Mouse (Mus musculus): Measurements from ENCODE around the gene Gpr63. TPM values are rescaled to one million over a fixed set of nuclear protein-coding genes. Genes with fewer than 3 reads are reported as not detected.
"Not testable (repeated sequence)": the region's sequence is repeated elsewhere in the genome, so short reads cannot be mapped to it uniquely, and the experiment has no call there.

Gpr63 gene
- polyA plus RNA-seq, 1 experiment from 2014 or later: 1.2 TPM

DNA sequence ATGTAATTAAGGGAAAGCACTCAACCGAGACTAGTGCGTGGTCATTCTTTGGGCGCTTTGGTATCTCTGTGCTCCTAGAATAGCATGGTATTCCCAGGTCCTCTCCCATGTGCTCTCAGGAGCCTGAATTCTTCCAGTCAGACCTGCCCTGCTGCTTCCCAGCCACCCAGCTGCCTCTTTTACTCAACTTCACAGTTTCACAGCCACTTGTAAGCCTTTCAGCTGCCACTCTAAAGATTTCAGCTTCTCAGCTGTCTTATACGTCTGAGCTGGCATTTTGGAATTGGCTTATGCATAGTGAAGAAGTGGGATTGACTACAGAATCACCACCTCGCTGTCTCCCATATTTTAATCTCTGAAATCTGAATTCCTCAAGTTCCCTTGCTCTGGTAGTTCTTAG is 19.4 kb downstream of the Gpr63 start:
- Histone ChIP-seq H3K36me3 (ENCODE audit: control insufficient read depth, insufficient read depth, low read length) (no peaks in the 10 kb centered on the region), H3K27me3 (ENCODE audit: control insufficient read depth, insufficient read depth, low read depth, low read length) (no peaks in the 10 kb centered on the region), H3K4me2 (ENCODE audit: low read depth, low read length) (no peak overlapping the region), H3K4me1 (replicated peaks; ENCODE audit: control insufficient read depth, insufficient read depth, low read length) (no peaks in the 10 kb centered on the region), H3K9me3 (ENCODE audit: control insufficient read depth, low read length) (no peaks in the 10 kb centered on the region), H3K27ac (ENCODE audit: low read length) (no peak overlapping the region), H3K9ac (ENCODE audit: low read length) (no peak overlapping the region), H3K4me3 (ENCODE audit: low read length) (no peak overlapping the region)
- WGBS: 77% methylated on average over 5 of the region's 5 CpGs
- no peak for ATAC-seq (ENCODE audit: low read depth)

DNA sequence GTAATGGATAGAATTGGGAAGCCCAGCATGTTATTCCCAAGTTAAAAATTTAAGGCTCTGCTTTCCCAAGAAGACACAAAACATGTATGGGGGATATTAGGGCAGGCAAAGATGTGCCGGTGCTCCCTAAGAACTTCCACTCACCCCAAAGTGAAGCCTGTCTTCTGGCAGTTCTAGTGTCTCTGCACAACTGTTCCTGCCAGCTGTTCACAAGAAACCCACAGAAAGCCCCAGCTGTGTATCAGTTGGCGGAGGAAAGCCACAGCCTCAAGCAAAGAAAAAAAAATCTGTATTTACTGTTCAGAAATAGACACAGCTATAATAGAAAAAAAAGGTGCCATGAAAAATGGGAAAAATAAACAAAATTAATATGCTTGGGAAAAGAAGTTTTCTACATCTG is 25.3 kb downstream of the Gpr63 start:
- H3K36me3 ChIP-seq (ENCODE audit: control insufficient read depth, insufficient read depth, low read length): no peaks in the 10 kb centered on the region
- no peak overlapping the region for H3K27ac ChIP-seq (ENCODE audit: low read length)
- H3K4me1 ChIP-seq (replicated peaks; ENCODE audit: control insufficient read depth, insufficient read depth, low read length): no peaks in the 10 kb centered on the region
- 68% methylated on average over 2 of the region's 2 CpGs for WGBS
- no peaks in the 10 kb centered on the region for H3K9me3 ChIP-seq (ENCODE audit: control insufficient read depth, low read length)
- H3K27me3 ChIP-seq (ENCODE audit: control insufficient read depth, insufficient read depth, low read depth, low read length): no peaks in the 10 kb centered on the region
- no peak for ATAC-seq (ENCODE audit: low read depth)
- H3K4me3 ChIP-seq (ENCODE audit: low read length): no peak overlapping the region
- no peak overlapping the region for H3K4me2 ChIP-seq (ENCODE audit: low read depth, low read length)
- no peak overlapping the region for H3K9ac ChIP-seq (ENCODE audit: low read length)

DNA sequence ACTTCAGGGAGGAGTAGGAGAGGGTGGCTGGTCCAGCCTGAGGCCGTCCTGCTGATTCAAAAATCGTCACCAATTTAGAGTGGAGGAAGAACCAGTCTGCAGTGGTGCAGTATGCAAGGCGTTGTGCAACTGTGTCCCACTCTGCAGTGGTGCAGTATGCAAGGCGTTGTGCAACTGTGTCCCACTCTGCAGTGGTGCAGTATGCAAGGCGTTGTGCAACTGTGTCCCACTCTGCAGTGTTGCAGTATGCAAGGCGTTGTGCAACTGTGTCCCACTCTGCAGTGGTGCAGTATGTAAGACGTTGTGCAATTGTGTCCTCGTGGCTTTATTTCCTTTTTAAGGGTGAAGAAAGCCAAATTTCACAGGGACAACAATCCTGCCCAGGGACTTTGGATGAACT is 43.1 kb downstream of the Gpr63 start:
- H3K36me3 ChIP-seq (ENCODE audit: control insufficient read depth, insufficient read depth, low read length); H3K4me3 ChIP-seq (ENCODE audit: low read length); ATAC-seq (ENCODE audit: low read depth); H3K4me2 ChIP-seq (ENCODE audit: low read depth, low read length); H3K27ac ChIP-seq (ENCODE audit: low read length); H3K4me1 ChIP-seq (replicated peaks; ENCODE audit: control insufficient read depth, insufficient read depth, low read length); H3K27me3 ChIP-seq (ENCODE audit: control insufficient read depth, insufficient read depth, low read depth, low read length); H3K9me3 ChIP-seq (ENCODE audit: control insufficient read depth, low read length); H3K9ac ChIP-seq (ENCODE audit: low read length): not testable (repeated sequence)
- WGBS: 87% methylated on average over 8 of the region's 8 CpGs

DNA sequence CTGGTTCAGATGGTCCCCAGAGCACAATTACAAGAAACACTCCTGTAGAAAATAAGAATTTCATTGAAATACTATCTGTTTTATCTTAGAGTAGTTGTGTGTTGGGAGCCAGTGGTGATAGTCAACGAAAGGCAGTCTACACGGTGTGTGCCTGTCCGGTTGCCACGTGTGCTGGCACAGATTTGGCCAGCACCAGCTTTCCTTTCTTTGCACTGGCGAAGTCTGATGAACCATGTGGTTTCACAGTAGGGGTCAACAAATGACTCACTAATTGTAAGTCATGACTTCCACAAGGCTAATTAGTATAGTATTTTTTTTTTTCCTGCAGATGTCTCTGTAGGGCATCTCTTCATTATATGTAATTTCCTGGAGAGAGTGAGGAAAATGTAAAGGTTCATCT is 45.6 kb downstream of the Gpr63 start:
- Histone ChIP-seq H3K9me3 (ENCODE audit: control insufficient read depth, low read length) (no peaks in the 10 kb centered on the region), H3K4me1 (replicated peaks; ENCODE audit: control insufficient read depth, insufficient read depth, low read length) (no peaks in the 10 kb centered on the region), H3K4me3 (ENCODE audit: low read length) (no peak overlapping the region), H3K4me2 (ENCODE audit: low read depth, low read length) (no peak overlapping the region), H3K36me3 (ENCODE audit: control insufficient read depth, insufficient read depth, low read length) (peaks cover 5% of the 10 kb centered on the region; the same call in 1 of the 2 replicates), H3K27me3 (ENCODE audit: control insufficient read depth, insufficient read depth, low read depth, low read length) (no peaks in the 10 kb centered on the region), H3K27ac (ENCODE audit: low read length) (no peak overlapping the region), H3K9ac (ENCODE audit: low read length) (no peak overlapping the region)
- ATAC-seq (ENCODE audit: low read depth): no peak
- 83% methylated on average over 5 of the region's 5 CpGs for WGBS

DNA sequence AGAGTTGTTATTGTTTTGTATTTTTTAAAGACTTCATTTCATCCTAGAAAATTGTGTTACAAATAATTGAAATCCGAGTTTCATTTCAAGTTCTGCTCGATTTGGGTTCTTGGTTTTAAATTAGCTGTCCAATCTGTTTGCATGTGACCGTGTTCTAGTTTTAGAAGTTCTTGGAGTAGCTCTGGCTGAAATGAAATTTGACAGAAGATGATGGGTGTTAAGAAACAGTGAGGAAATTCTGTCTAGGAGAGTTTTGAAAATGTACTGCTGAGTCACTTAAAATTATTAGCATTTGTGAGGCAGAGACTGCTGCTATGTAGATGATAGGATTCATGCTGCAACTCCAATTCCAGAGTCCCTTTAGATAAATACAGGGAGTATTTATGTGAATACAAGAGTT is 46.5 kb downstream of the Gpr63 start:
- no peaks in the 10 kb centered on the region for H3K4me1 ChIP-seq (replicated peaks; ENCODE audit: control insufficient read depth, insufficient read depth, low read length)
- no peak overlapping the region for H3K4me3 ChIP-seq (ENCODE audit: low read length)
- H3K9me3 ChIP-seq (ENCODE audit: control insufficient read depth, low read length): no peaks in the 10 kb centered on the region
- 90% methylated on average over 3 of the region's 3 CpGs for WGBS
- no peaks in the 10 kb centered on the region for H3K27me3 ChIP-seq (ENCODE audit: control insufficient read depth, insufficient read depth, low read depth, low read length)
- H3K27ac ChIP-seq (ENCODE audit: low read length): no peak overlapping the region
- H3K36me3 ChIP-seq (ENCODE audit: control insufficient read depth, insufficient read depth, low read length): 0 out of 2 replicates have a peak, but pooled peaks cover 2% of the 10 kb centered on the region
- ATAC-seq (ENCODE audit: low read depth): no peak
- H3K4me2 ChIP-seq (ENCODE audit: low read depth, low read length): no peak overlapping the region
- no peak overlapping the region for H3K9ac ChIP-seq (ENCODE audit: low read length)

DNA sequence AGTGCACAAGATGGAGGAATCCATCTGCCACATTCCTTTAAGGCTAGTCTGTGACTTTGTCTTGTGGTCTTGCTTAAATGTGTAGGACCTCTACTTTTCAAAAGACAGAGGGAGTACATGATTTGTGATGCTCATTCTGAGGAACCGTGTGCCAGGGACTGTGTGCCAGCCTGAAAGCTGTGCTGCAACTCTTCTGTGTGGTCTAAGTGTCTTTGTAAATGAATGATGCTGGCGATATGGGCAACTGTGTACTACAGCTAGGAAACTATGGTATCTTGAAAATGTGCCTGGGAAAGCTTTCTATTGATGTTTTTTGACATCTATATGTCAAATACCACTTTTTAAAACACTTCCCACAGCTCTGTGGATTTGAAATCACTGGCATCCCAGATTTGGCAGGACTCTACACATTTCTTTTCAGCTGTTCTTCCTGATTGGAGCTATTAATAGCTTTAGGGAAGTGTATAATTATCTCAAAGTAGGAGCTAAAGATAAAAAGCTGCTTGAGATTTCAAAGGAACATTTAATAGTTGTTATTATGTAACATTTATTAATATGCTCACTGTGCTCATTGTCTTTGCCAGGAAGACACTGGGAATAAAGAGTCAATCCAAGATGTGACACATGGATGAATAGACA is 48.9 kb downstream of the Gpr63 start:
- no peak overlapping the region for H3K9ac ChIP-seq (ENCODE audit: low read length)
- no peak overlapping the region for H3K4me3 ChIP-seq (ENCODE audit: low read length)
- H3K27me3 ChIP-seq (ENCODE audit: control insufficient read depth, insufficient read depth, low read depth, low read length): no peaks in the 10 kb centered on the region
- WGBS: 52% methylated on average over 2 of the region's 2 CpGs
- ATAC-seq (ENCODE audit: low read depth): peak; percentile 41; the same call in 1 of the 2 replicates
- no peak overlapping the region for H3K27ac ChIP-seq (ENCODE audit: low read length)
- no peak overlapping the region for H3K4me2 ChIP-seq (ENCODE audit: low read depth, low read length)
- H3K4me1 ChIP-seq (replicated peaks; ENCODE audit: control insufficient read depth, insufficient read depth, low read length): no peaks in the 10 kb centered on the region
- H3K36me3 ChIP-seq (ENCODE audit: control insufficient read depth, insufficient read depth, low read length): no peaks in the 10 kb centered on the region
- H3K9me3 ChIP-seq (ENCODE audit: control insufficient read depth, low read length): no peaks in the 10 kb centered on the region

DNA sequence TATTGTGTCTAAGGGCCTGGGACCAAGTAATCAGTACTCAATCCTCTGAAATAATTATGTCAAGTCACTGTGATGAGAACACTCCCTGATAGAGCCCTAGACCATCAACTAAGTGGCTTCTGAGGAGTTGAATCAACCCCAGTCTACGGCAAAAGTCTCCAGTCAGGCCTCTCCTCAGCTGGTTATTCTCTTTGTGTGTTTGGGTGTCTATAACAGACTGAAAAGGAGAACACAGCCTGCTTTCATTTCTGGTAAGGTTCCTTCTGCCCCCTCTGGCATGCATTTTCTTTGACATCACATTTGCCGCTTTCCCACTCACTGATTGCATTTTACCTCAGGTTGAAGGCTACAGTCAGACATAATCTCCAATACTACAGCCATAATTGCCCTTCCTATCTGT is 62.0 kb downstream of the Gpr63 start:
- Histone ChIP-seq H3K4me2 (ENCODE audit: low read depth, low read length) (no peak overlapping the region), H3K36me3 (ENCODE audit: control insufficient read depth, insufficient read depth, low read length) (no peaks in the 10 kb centered on the region), H3K27me3 (ENCODE audit: control insufficient read depth, insufficient read depth, low read depth, low read length) (no peaks in the 10 kb centered on the region), H3K9ac (ENCODE audit: low read length) (no peak overlapping the region), H3K4me1 (replicated peaks; ENCODE audit: control insufficient read depth, insufficient read depth, low read length) (no peaks in the 10 kb centered on the region), H3K9me3 (ENCODE audit: control insufficient read depth, low read length) (no peaks in the 10 kb centered on the region), H3K4me3 (ENCODE audit: low read length) (no peak overlapping the region), H3K27ac (ENCODE audit: low read length) (no peak overlapping the region)
- ATAC-seq (ENCODE audit: low read depth): no peak
- WGBS: 86% methylated on average over 2 of the region's 2 CpGs

DNA sequence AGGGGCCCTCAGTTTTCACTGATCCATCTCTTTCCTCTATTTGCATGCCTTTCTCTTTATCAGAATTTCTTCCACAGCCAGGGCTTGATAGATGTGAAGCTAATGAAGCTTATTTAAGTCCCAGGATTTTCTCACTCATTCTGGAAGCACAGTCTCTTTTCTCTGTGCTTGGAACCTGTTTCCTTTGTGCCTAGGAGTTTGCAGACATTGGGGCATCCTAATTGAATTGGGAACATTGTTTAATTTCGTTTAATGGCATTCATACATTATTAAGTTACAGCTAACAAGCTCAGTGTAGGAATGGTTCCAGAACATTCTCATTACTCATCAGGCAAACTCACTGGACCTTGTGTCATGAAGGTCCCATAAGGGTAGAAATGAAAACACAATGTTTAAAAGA is 62.5 kb downstream of the Gpr63 start:
- Histone ChIP-seq H3K27me3 (ENCODE audit: control insufficient read depth, insufficient read depth, low read depth, low read length) (no peaks in the 10 kb centered on the region), H3K27ac (ENCODE audit: low read length) (no peak overlapping the region), H3K9me3 (ENCODE audit: control insufficient read depth, low read length) (no peaks in the 10 kb centered on the region), H3K4me2 (ENCODE audit: low read depth, low read length) (no peak overlapping the region), H3K4me3 (ENCODE audit: low read length) (no peak overlapping the region), H3K4me1 (replicated peaks; ENCODE audit: control insufficient read depth, insufficient read depth, low read length) (no peaks in the 10 kb centered on the region), H3K36me3 (ENCODE audit: control insufficient read depth, insufficient read depth, low read length) (no peaks in the 10 kb centered on the region), H3K9ac (ENCODE audit: low read length) (no peak overlapping the region)
- 58% methylated on average over 1 of the region's 1 CpGs for WGBS
- ATAC-seq (ENCODE audit: low read depth): no peak

DNA sequence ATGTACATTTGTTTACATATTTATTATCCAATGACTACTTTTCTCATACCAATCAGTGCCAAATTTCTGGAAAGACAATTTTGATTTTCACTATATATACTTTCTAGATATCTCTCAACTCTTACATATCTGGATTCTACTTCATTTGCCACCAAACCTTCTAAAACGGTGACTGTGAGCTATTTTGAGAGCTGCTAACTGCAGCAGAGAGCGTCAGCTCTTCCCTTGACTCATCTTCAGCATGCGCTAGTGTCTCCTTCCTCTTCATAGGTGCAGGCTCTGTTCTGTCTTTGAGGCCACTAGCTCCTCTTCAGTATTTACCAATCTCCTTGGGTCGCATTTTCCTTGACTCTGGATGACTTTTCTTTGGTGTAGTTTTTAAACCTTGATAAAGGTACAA is 63.7 kb downstream of the Gpr63 start:
- WGBS: 77% methylated on average over 4 of the region's 4 CpGs
- no peaks in the 10 kb centered on the region for H3K9me3 ChIP-seq (ENCODE audit: control insufficient read depth, low read length)
- H3K27me3 ChIP-seq (ENCODE audit: control insufficient read depth, insufficient read depth, low read depth, low read length): no peaks in the 10 kb centered on the region
- H3K4me1 ChIP-seq (replicated peaks; ENCODE audit: control insufficient read depth, insufficient read depth, low read length): no peaks in the 10 kb centered on the region
- H3K36me3 ChIP-seq (ENCODE audit: control insufficient read depth, insufficient read depth, low read length): no peaks in the 10 kb centered on the region
- no peak overlapping the region for H3K9ac ChIP-seq (ENCODE audit: low read length)
- H3K4me3 ChIP-seq (ENCODE audit: low read length): no peak overlapping the region
- no peak overlapping the region for H3K27ac ChIP-seq (ENCODE audit: low read length)
- no peak for ATAC-seq (ENCODE audit: low read depth)
- no peak overlapping the region for H3K4me2 ChIP-seq (ENCODE audit: low read depth, low read length)

Data from lung, embryonic 16.5 days (tissue).